Comparison of ENCODE assay signal across 13 mouse cellular contexts in the genomic region with DNA sequence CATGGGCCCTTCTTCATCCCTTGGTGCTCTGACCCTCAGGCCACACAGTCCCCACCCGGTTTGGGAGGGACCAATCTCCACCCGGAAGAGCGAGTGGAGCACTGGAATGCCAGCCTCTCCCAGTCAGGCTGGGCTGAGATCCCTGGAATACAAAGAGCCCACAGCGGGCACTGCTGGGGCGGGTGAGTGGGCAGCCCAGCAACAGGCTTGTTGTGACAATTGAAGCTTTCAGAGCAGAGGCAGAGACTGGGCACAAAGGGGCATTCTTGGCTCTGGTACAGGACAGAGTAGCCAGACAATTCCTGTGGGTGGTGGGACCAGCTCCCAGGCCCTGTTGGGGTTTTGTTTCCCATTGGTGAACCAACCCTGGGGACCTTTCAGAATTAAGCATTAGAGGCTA. TPM values are rescaled to one million over a fixed set of nuclear protein-coding genes. Genes with fewer than 3 reads are reported as not detected.
DNase-seq lines count a peak whose midpoint lies in the region; ATAC-seq and TF ChIP-seq lines count a peak whose summit lies in the region.
"Had no signal": no experiment of that assay in that cellular context is flagged by ENCODE, and none has a peak within 500 bp of the region (broad histone marks: within the 10 kb centered on the region; RNA-seq: fewer than 3 reads in every experiment).

No protein-coding gene starts in this region.

- H3K27ac ChIP-seq in midbrain, embryonic 13.5 days: peak overlapping the region; percentile 21
- H3K27ac ChIP-seq in midbrain, embryonic 10.5 days (replicated peaks): no peak overlapping the region
- H3K27ac ChIP-seq in forebrain, postnatal 0 days (ENCODE audit: low read depth, low read length): peak overlapping the region; percentile 35; the same call in 1 of the 2 replicates
- H3K27ac ChIP-seq in stomach, embryonic 16.5 days (ENCODE audit: low read length): no peak overlapping the region
- H3K27ac ChIP-seq: embryonic facial prominence, embryonic 15.5 days; limb, embryonic 12.5 days had no signal

- no peaks in the 10 kb centered on the region for H3K27me3 ChIP-seq in midbrain, embryonic 13.5 days
- H3K27me3 ChIP-seq in midbrain, embryonic 10.5 days (ENCODE audit: low read depth, poor library complexity, severe bottlenecking): no peaks in the 10 kb centered on the region
- H3K27me3 ChIP-seq in forebrain, postnatal 0 days (ENCODE audit: insufficient read depth, low read length): no peaks in the 10 kb centered on the region
- no peaks in the 10 kb centered on the region for H3K27me3 ChIP-seq in stomach, embryonic 16.5 days (ENCODE audit: control insufficient read depth, insufficient read depth, low read length)
- H3K27me3 ChIP-seq: embryonic facial prominence, embryonic 15.5 days; limb, embryonic 12.5 days had no signal

- intact Hi-C loops in left cerebral cortex, postnatal 10 days (cut with DNase I): no loop called here

- H3K4me3 ChIP-seq in midbrain, embryonic 13.5 days (replicated peaks): no peak overlapping the region
- no peak overlapping the region for H3K4me3 ChIP-seq in midbrain, embryonic 10.5 days
- H3K4me3 ChIP-seq in forebrain, postnatal 0 days (ENCODE audit: low read depth, low read length): no peak overlapping the region
- H3K4me3 ChIP-seq in stomach, embryonic 16.5 days (replicated peaks; ENCODE audit: low read length): no peak overlapping the region
- H3K4me3 ChIP-seq: embryonic facial prominence, embryonic 15.5 days; limb, embryonic 12.5 days had no signal

- no peaks in the 10 kb centered on the region for H3K9me3 ChIP-seq in midbrain, embryonic 13.5 days
- no peaks in the 10 kb centered on the region for H3K9me3 ChIP-seq in midbrain, embryonic 10.5 days (replicated peaks)
- no peaks in the 10 kb centered on the region for H3K9me3 ChIP-seq in forebrain, postnatal 0 days (ENCODE audit: low read length)
- H3K9me3 ChIP-seq in stomach, embryonic 16.5 days (replicated peaks; ENCODE audit: control insufficient read depth, low read length): no peaks in the 10 kb centered on the region
- H3K9me3 ChIP-seq: embryonic facial prominence, embryonic 15.5 days; G1E; limb, embryonic 12.5 days had no signal

- WGBS in midbrain, embryonic 13.5 days: 68% methylated on average over 5 of the region's 5 CpGs
- 83% methylated on average over 5 of the region's 5 CpGs for WGBS in midbrain, embryonic 10.5 days
- WGBS in forebrain, postnatal 0 days: 21% methylated on average over 5 of the region's 5 CpGs
- 73% methylated on average over 5 of the region's 5 CpGs for WGBS in stomach, embryonic 16.5 days

- no peak overlapping the region for H3K4me2 ChIP-seq in midbrain, embryonic 13.5 days (replicated peaks)
- H3K4me2 ChIP-seq in forebrain, postnatal 0 days (ENCODE audit: low read depth): no peak overlapping the region
- no peak overlapping the region for H3K4me2 ChIP-seq in stomach, embryonic 16.5 days (ENCODE audit: low read depth, low read length)
- H3K4me2 ChIP-seq: embryonic facial prominence, embryonic 15.5 days; limb, embryonic 12.5 days had no signal

- H3K4me1 ChIP-seq in midbrain, embryonic 13.5 days (replicated peaks): 0 out of 2 replicates have a peak, but pooled peaks cover 8% of the 10 kb centered on the region
- H3K4me1 ChIP-seq in midbrain, embryonic 10.5 days: peaks cover 8% of the 10 kb centered on the region; the same call in 1 of the 2 replicates
- H3K4me1 ChIP-seq in forebrain, postnatal 0 days (ENCODE audit: insufficient read depth): 0 out of 2 replicates have a peak, but pooled peaks cover 4% of the 10 kb centered on the region
- H3K4me1 ChIP-seq in stomach, embryonic 16.5 days (ENCODE audit: control insufficient read depth, insufficient read depth, low read length): 0 out of 2 replicates have a peak, but pooled peaks cover 6% of the 10 kb centered on the region

- no peaks in the 10 kb centered on the region for H3K36me3 ChIP-seq in midbrain, embryonic 13.5 days
- no peaks in the 10 kb centered on the region for H3K36me3 ChIP-seq in midbrain, embryonic 10.5 days
- no peaks in the 10 kb centered on the region for H3K36me3 ChIP-seq in forebrain, postnatal 0 days (ENCODE audit: insufficient read depth)
- no peaks in the 10 kb centered on the region for H3K36me3 ChIP-seq in stomach, embryonic 16.5 days (ENCODE audit: control insufficient read depth, insufficient read depth, low read length)
- H3K36me3 ChIP-seq: embryonic facial prominence, embryonic 15.5 days; limb, embryonic 12.5 days had no signal

- no peak for DNase-seq in midbrain, embryonic 10.5 days (ENCODE audit: low spot score)
- peak; percentile 63 for DNase-seq in forebrain, postnatal 0 days
- DNase-seq in left cerebral cortex, postnatal 10 days (ENCODE audit: extremely low spot score in 1 of 2, low spot score in 2 of 2): peak; percentile 46 to 59
- DNase-seq in adrenal gland, postnatal 14 days: no peak
- no peak for DNase-seq in adrenal gland, postnatal 4 days (ENCODE audit: low spot score in 2 of 2)
- DNase-seq: adrenal gland, postnatal 36 days; heart, postnatal 4 days had no signal

- TF ChIP-seq CTCF in forebrain, postnatal 0 days (IDR thresholded peaks at IDR 0.05; ENCODE audit: low read depth): no peak

- H3K9ac ChIP-seq in midbrain, embryonic 13.5 days (replicated peaks): no peak overlapping the region
- no peak overlapping the region for H3K9ac ChIP-seq in forebrain, postnatal 0 days
- no peak overlapping the region for H3K9ac ChIP-seq in stomach, embryonic 16.5 days (ENCODE audit: low read length)
- H3K9ac ChIP-seq: embryonic facial prominence, embryonic 15.5 days; limb, embryonic 12.5 days had no signal

- ATAC-seq in midbrain, embryonic 13.5 days: peak; percentile 79
- peak; percentile 89 for ATAC-seq in forebrain, postnatal 0 days
- peak; percentile 31 for ATAC-seq in stomach, embryonic 16.5 days (ENCODE audit: insufficient read depth, low FRiP score)

RNA-seq across cellular contexts. Expression of gene Tspan15, which starts 36.6 kb away (rescaled TPM):
- 15.0 and 18.7 TPM in 2 replicates for polyA plus RNA-seq in midbrain, embryonic 13.5 days (2015; fragmentation: Nextera tagmentation; extraction: Ambion mirVana)
- polyA plus RNA-seq in midbrain, embryonic 10.5 days (2016; fragmentation: Nextera tagmentation; extraction: Ambion mirVana): 16.1 and 18.9 TPM in 2 replicates
- 7.2 and 11.6 TPM in 2 replicates for total RNA-seq in forebrain, postnatal 0 days (2014; rRNA removed)
- 11.6 and 15.2 TPM in 2 replicates for polyA plus RNA-seq in forebrain, postnatal 0 days (2015; fragmentation: Nextera tagmentation; extraction: Ambion mirVana)
- total RNA-seq in left cerebral cortex, postnatal 10 days (2021): 1 to 10 TPM; 5.0 to 7.7 TPM
- polyA plus RNA-seq in stomach, embryonic 16.5 days (2015; fragmentation: Nextera tagmentation; extraction: Ambion mirVana): 65.5 and 80.3 TPM in 2 replicates
- total RNA-seq in adrenal gland, postnatal 14 days (2021): 17.2 and 22.9 TPM in 2 replicates
- total RNA-seq in adrenal gland, postnatal 4 days (2021): 10 to 100 TPM; 29.4 to 37.0 TPM

RNA-seq across cellular contexts. Expression of gene Fam241b, which starts 50.7 kb away (rescaled TPM):
- 110 and 118 TPM in 2 replicates for polyA plus RNA-seq in midbrain, embryonic 13.5 days (2015; fragmentation: Nextera tagmentation; extraction: Ambion mirVana)
- 19.3 and 23.4 TPM in 2 replicates for polyA plus RNA-seq in midbrain, embryonic 10.5 days (2016; fragmentation: Nextera tagmentation; extraction: Ambion mirVana)
- 118 and 120 TPM in 2 replicates for total RNA-seq in forebrain, postnatal 0 days (2014; rRNA removed)
- 193 and 196 TPM in 2 replicates for polyA plus RNA-seq in forebrain, postnatal 0 days (2015; fragmentation: Nextera tagmentation; extraction: Ambion mirVana)
- total RNA-seq in left cerebral cortex, postnatal 10 days (2021): 10 to 100 TPM; 61.7 to 62.4 TPM
- polyA plus RNA-seq in stomach, embryonic 16.5 days (2015; fragmentation: Nextera tagmentation; extraction: Ambion mirVana): 18.0 and 21.6 TPM in 2 replicates
- total RNA-seq in adrenal gland, postnatal 14 days (2021): 2.4 and 2.9 TPM in 2 replicates
- total RNA-seq in adrenal gland, postnatal 4 days (2021): 1 to 10 TPM; 5.2 to 6.0 TPM
- total RNA-seq: megakaryocyte progenitor cell, adult 5-6 weeks had no signal

RNA-seq across cellular contexts. Expression of gene Tacr2, which starts 57.8 kb away (rescaled TPM):
- polyA plus RNA-seq in midbrain, embryonic 13.5 days (2015; fragmentation: Nextera tagmentation; extraction: Ambion mirVana): not detected in 2 replicates
- polyA plus RNA-seq in midbrain, embryonic 10.5 days (2016; fragmentation: Nextera tagmentation; extraction: Ambion mirVana): not detected in 2 replicates
- total RNA-seq in forebrain, postnatal 0 days (2014; rRNA removed): not detected in 2 replicates
- not detected in 2 replicates for polyA plus RNA-seq in forebrain, postnatal 0 days (2015; fragmentation: Nextera tagmentation; extraction: Ambion mirVana)
- total RNA-seq in left cerebral cortex, postnatal 10 days (2021): under 1 TPM; 0.14 to 0.19 TPM
- 1.4 and 1.6 TPM in 2 replicates for polyA plus RNA-seq in stomach, embryonic 16.5 days (2015; fragmentation: Nextera tagmentation; extraction: Ambion mirVana)
- total RNA-seq in adrenal gland, postnatal 14 days (2021): 10.1 and 15.3 TPM in 2 replicates
- total RNA-seq in adrenal gland, postnatal 4 days (2021): 10 to 100 TPM; 18.6 to 18.7 TPM
- total RNA-seq: heart, postnatal 4 days; megakaryocyte progenitor cell, adult 5-6 weeks had no signal
- polyA plus RNA-seq: embryonic facial prominence, embryonic 15.5 days; G1E; limb, embryonic 12.5 days had no signal

Comparison
In these comparisons a context has a peak if more than half of its experiments do, and no peak if none do; other contexts are left out.
1. H3K27ac ChIP-seq: peak in midbrain, embryonic 13.5 days (single experiment) and forebrain, postnatal 0 days (single experiment); none in midbrain, embryonic 10.5 days (single experiment) and stomach, embryonic 16.5 days (single experiment).
2. ATAC-seq: peak in every context shown above with its lines; median percentile 89 in forebrain, postnatal 0 days; 79 in midbrain, embryonic 13.5 days; 31 in stomach, embryonic 16.5 days.
3. DNase-seq: peak in forebrain, postnatal 0 days (single experiment) and left cerebral cortex, postnatal 10 days (2 of 2); none in midbrain, embryonic 10.5 days (single experiment), adrenal gland, postnatal 14 days (single experiment) and adrenal gland, postnatal 4 days (0 of 2).
4. RNA of gene Fam241b, which starts 50.7 kb away (total RNA-seq): 118 to 120 TPM in forebrain, postnatal 0 days and 61.7 to 62.4 TPM in left cerebral cortex, postnatal 10 days; 5.2 to 6.0 TPM in adrenal gland, postnatal 4 days and 2.4 to 2.9 TPM in adrenal gland, postnatal 14 days; every median in the first group is over 4 times any median in the second.